Mouse (Mus musculus) midbrain, postnatal 0 days (tissue): ENCODE measurements around the gene Tmem106a. TPM values are rescaled to one million over a fixed set of nuclear protein-coding genes. Genes with fewer than 3 reads are reported as not detected.
"Not testable (repeated sequence)": the region's sequence is repeated elsewhere in the genome, so short reads cannot be mapped to it uniquely, and the experiment has no call there.

Experiments used
- ATAC-seq: fragments of 200-750 bp; cut with Nextera tagmentation; 2 replicates; pipeline ENCODE4 v1.8.0; 2017; ENCODE audit warnings: moderate number of reproducible peaks, mild to moderate bottlenecking, moderate TSS enrichment, moderate library complexity; ENCODE audit not compliant: low FRiP score
- DNase-seq: peaks from one replicate; pipeline ENCODE4 v3.0.0-alpha.2; 2015; ENCODE audit warnings: low spot score
- H3K27ac ChIP-seq: fragments of 300-500 bp; sonication (generic); 2 replicates; pipeline ENCODE4 v1.5.1; 2014; ENCODE audit warnings: low read depth, mild to moderate bottlenecking, low read length, mixed read lengths
- H3K27me3 ChIP-seq: fragments of 300-500 bp; sonication (generic); 2 replicates; pipeline ENCODE4 v1.6.1; 2014; ENCODE audit warnings: low read length, control low read depth, mixed read lengths; ENCODE audit not compliant: insufficient read depth
- H3K36me3 ChIP-seq: fragments of 300-500 bp; sonication (generic); 2 replicates; pipeline ENCODE4 v1.6.1; 2014; ENCODE audit warnings: low read length, control low read depth, mixed read lengths; ENCODE audit not compliant: insufficient read depth
- H3K4me1 ChIP-seq: fragments of 300-500 bp; sonication (generic); 2 replicates; pipeline ENCODE4 v1.6.1; 2014; ENCODE audit warnings: mild to moderate bottlenecking, control low read depth, antibody characterized with exemption, low read length, mixed read lengths; ENCODE audit not compliant: insufficient read depth
- H3K4me2 ChIP-seq: fragments of 300-500 bp; sonication (generic); 2 replicates; pipeline ENCODE4 v1.6.1; 2014; ENCODE audit warnings: low read depth, mild to moderate bottlenecking, low read length, mixed read lengths; ENCODE audit not compliant: poor library complexity, severe bottlenecking
- H3K4me3 ChIP-seq: fragments of 300-500 bp; sonication (generic); 2 replicates; pipeline ENCODE4 v1.5.1; 2014; ENCODE audit warnings: low read depth, mild to moderate bottlenecking, low read length, moderate library complexity
- H3K9ac ChIP-seq: fragments of 300-500 bp; sonication (generic); replicated peaks from 2 replicates; pipeline ENCODE4 v1.6.1; 2014; ENCODE audit warnings: mild to moderate bottlenecking, low read length, moderate library complexity, mixed read lengths; ENCODE audit not compliant: poor library complexity, severe bottlenecking
- H3K9me3 ChIP-seq: fragments of 300-500 bp; sonication (generic); 2 replicates; pipeline ENCODE4 v1.6.1; 2016; ENCODE audit warnings: low read length, control low read depth
- CTCF ChIP-seq: IDR thresholded peaks from 2 replicates; pipeline ENCODE4 v1.5.1; 2016; ENCODE audit warnings: antibody characterized with exemption, mild to moderate bottlenecking
- WGBS: fragments of 180-500 bp; shearing (Covaris S2); extraction: QIAGEN DNeasy Blood & Tissue Kit; methylation state at CpG from one replicate; pipeline ENCODE4 v1.1.7; 2014; 5-methylcytosine and 5-hydroxymethylcytosine counted together
- polyA plus RNA-seq: library from polyadenylated mRNA; unstranded; fragments of >200 nt; fragmentation: Nextera tagmentation; extraction: Ambion mirVana; gene quantifications from 2 replicates; pipeline ENCODE4 v1.2.1, GENCODE M21; 2015
- total RNA-seq: library from RNA; depleted of rRNA; stranded (reverse); fragments of >200 nt; gene quantifications from 2 replicates; pipeline ENCODE4 v1.2.3, GENCODE M21; 2014

Tmem106a gene
- total and polyA plus RNA-seq, 2 experiments from 2014 or later: 1.5 to 3.5 TPM

- ATAC-seq (peak; percentile 72), DNase-seq (peak; percentile 85)
- Histone ChIP-seq H3K4me3 (no peak overlapping the region), H3K9ac (no peak overlapping the region), H3K9me3 (no peaks in the 10 kb centered on the region), H3K27ac (peak overlapping the region; percentile 62), H3K4me1 (peaks cover 9% of the 10 kb centered on the region; the same call in 1 of the 2 replicates), H3K36me3 (no peaks in the 10 kb centered on the region), H3K4me2 (peak overlapping the region; percentile 32), H3K27me3 (no peaks in the 10 kb centered on the region)
- 1% methylated on average over 8 of the region's 8 CpGs for WGBS
- TF ChIP-seq CTCF: no peak
Observed at GRCm38 (mm10) chr11:101617849-101618248, 35.8 kb downstream of the Tmem106a start.

- DNase-seq (no peak), ATAC-seq (no peak)
- Histone ChIP-seq H3K27me3 (no peaks in the 10 kb centered on the region), H3K4me1 (peaks cover 9% of the 10 kb centered on the region; the same call in 1 of the 2 replicates), H3K9ac (no peak overlapping the region), H3K4me3 (no peak overlapping the region), H3K36me3 (no peaks in the 10 kb centered on the region), H3K9me3 (no peaks in the 10 kb centered on the region), H3K4me2 (no peak overlapping the region; the same call in 1 of the 2 replicates), H3K27ac (0 out of 2 replicates have a peak overlapping the region, but pooled peaks have one; percentile 62)
- no peak for TF ChIP-seq CTCF
- WGBS: 76% methylated on average over 3 of the region's 3 CpGs
Observed at GRCm38 (mm10) chr11:101618596-101618995, 36.6 kb downstream of the Tmem106a start.

GRCm38 (mm10) chr11:101620022-101620655 lies 38.1 kb downstream of the Tmem106a start:
- ATAC-seq, H3K9me3 ChIP-seq, DNase-seq, H3K4me1 ChIP-seq, H3K36me3 ChIP-seq, H3K4me2 ChIP-seq, H3K4me3 ChIP-seq, H3K27ac ChIP-seq, H3K9ac ChIP-seq, H3K27me3 ChIP-seq: not testable (repeated sequence)
- 88% methylated on average over 10 of the region's 11 CpGs for WGBS

- Histone ChIP-seq H3K27me3 (no peaks in the 10 kb centered on the region), H3K9me3 (no peaks in the 10 kb centered on the region), H3K4me1 (no peaks in the 10 kb centered on the region), H3K4me3 (peak overlapping the region; percentile 31), H3K27ac (peak overlapping the region; percentile 91), H3K4me2 (peak overlapping the region; percentile 96), H3K36me3 (no peaks in the 10 kb centered on the region), H3K9ac (peak overlapping the region; percentile 60; the same call in 1 of the 2 replicates)
- ATAC-seq (peak; percentile 35; the same call in 1 of the 2 replicates), DNase-seq (no peak)
- TF ChIP-seq CTCF: no peak
- WGBS: 7% methylated on average over 8 of the region's 8 CpGs
Observed at GRCm38 (mm10) chr11:101626649-101626994, 44.6 kb downstream of the Tmem106a start.

GRCm38 (mm10) chr11:101626995-101627856 lies 45.2 kb downstream of the Tmem106a start, which contains the start of gene Rdm1:
Gene Rdm1 (plus strand): TSS chr11:101627195.
- DNase-seq (peak; percentile 89), ATAC-seq (peak; percentile 89)
- Histone ChIP-seq H3K4me2 (peak within 1 kb of the TSS; percentile 96), H3K27me3 (no peaks in the 10 kb centered on the region), H3K9me3 (no peaks in the 10 kb centered on the region), H3K9ac (peak within 1 kb of the TSS; percentile 60), H3K4me1 (no peaks in the 10 kb centered on the region), H3K27ac (peak within 1 kb of the TSS; percentile 91), H3K4me3 (peak within 1 kb of the TSS; percentile 53), H3K36me3 (no peaks in the 10 kb centered on the region)
- under 1% methylated on average over 32 of the region's 34 CpGs for WGBS
- TF ChIP-seq CTCF: no peak
